Mouse (Mus musculus): ENCODE measurements around the gene Loxl3. TPM values are rescaled to one million over a fixed set of nuclear protein-coding genes. Genes with fewer than 3 reads are reported as not detected.

Gene Loxl3
- total RNA-seq, 4 experiments from 2014 or later: 2.0 to 4.3 (median 3.0) TPM

- DNase-seq (ENCODE audit: low spot score in 2 of 2): no peak
These were observed 18.2 kb upstream of the Loxl3 start for GRCm38 (mm10) chr6:83015749-83016148.

GRCm38 (mm10) chr6:83017190-83017589 lies 16.8 kb upstream of the Loxl3 start:
- DNase-seq (ENCODE audit: low spot score in 2 of 2): no peak

GRCm38 (mm10) chr6:83019044-83019443 lies 14.9 kb upstream of the Loxl3 start:
- no peak for DNase-seq (ENCODE audit: low spot score in 2 of 2)

GRCm38 (mm10) chr6:83020121-83020520 lies 13.9 kb upstream of the Loxl3 start:
- DNase-seq (ENCODE audit: low spot score in 2 of 2): no peak

GRCm38 (mm10) chr6:83020836-83021593 lies 13.0 kb upstream of the Loxl3 start:
- no peak for DNase-seq (ENCODE audit: low spot score in 2 of 2)

- DNase-seq (ENCODE audit: low spot score in 2 of 2): no peak
These were observed 11.0 kb upstream of the Loxl3 start for GRCm38 (mm10) chr6:83023008-83023407.

- no peak for DNase-seq (ENCODE audit: low spot score in 2 of 2)
These were observed 10.2 kb upstream of the Loxl3 start for GRCm38 (mm10) chr6:83023786-83024185.

GRCm38 (mm10) chr6:83024421-83024820 lies 9.6 kb upstream of the Loxl3 start:
- no peak for DNase-seq (ENCODE audit: low spot score in 2 of 2)

- DNase-seq (ENCODE audit: low spot score in 2 of 2): no peak
These were observed 8.8 kb upstream of the Loxl3 start for GRCm38 (mm10) chr6:83025221-83025620.

- DNase-seq (ENCODE audit: low spot score in 2 of 2): no peak
These were observed 6.7 kb upstream of the Loxl3 start for GRCm38 (mm10) chr6:83027293-83027692.

GRCm38 (mm10) chr6:83027706-83028105 lies 6.3 kb upstream of the Loxl3 start:
- DNase-seq (ENCODE audit: low spot score in 2 of 2): no peak

- no peak for DNase-seq (ENCODE audit: low spot score in 2 of 2)
These were observed 4.2 kb upstream of the Loxl3 start for GRCm38 (mm10) chr6:83029777-83030176.

- no peak for DNase-seq (ENCODE audit: low spot score in 2 of 2)
These were observed 2.9 kb upstream of the Loxl3 start for GRCm38 (mm10) chr6:83031111-83031510.

- no peak for DNase-seq (ENCODE audit: low spot score in 2 of 2)
These were observed 1.9 kb upstream of the Loxl3 start for GRCm38 (mm10) chr6:83031921-83032590.

- no peak for DNase-seq (ENCODE audit: low spot score in 2 of 2)
These were observed 1.2 kb upstream of the Loxl3 start for GRCm38 (mm10) chr6:83032769-83033191.

- DNase-seq (ENCODE audit: low spot score in 2 of 2): no peak
These were observed 586 bp downstream of the Loxl3 start for GRCm38 (mm10) chr6:83034463-83035055.

- no peak for DNase-seq (ENCODE audit: low spot score in 2 of 2)
These were observed 3.2 kb downstream of the Loxl3 start for GRCm38 (mm10) chr6:83037188-83037587.

- peak; percentile 76 to 95 for DNase-seq (ENCODE audit: low spot score in 2 of 2)
These were observed 4.6 kb downstream of the Loxl3 start for GRCm38 (mm10) chr6:83038496-83039012.

- DNase-seq (ENCODE audit: low spot score in 2 of 2): no peak
These were observed 6.6 kb downstream of the Loxl3 start for GRCm38 (mm10) chr6:83040601-83041000.

GRCm38 (mm10) chr6:83043561-83043960 lies 9.6 kb downstream of the Loxl3 start:
- no peak for DNase-seq (ENCODE audit: low spot score in 2 of 2)

GRCm38 (mm10) chr6:83043993-83044392 lies 10.0 kb downstream of the Loxl3 start:
- DNase-seq (ENCODE audit: low spot score in 2 of 2): no peak

- no peak for DNase-seq (ENCODE audit: low spot score in 2 of 2)
These were observed 10.8 kb downstream of the Loxl3 start for GRCm38 (mm10) chr6:83044742-83045141.
